Mouse (Mus musculus) Patski (cell line): Measurements from ENCODE around the gene Cdc42se1. TPM values are rescaled to one million over a fixed set of nuclear protein-coding genes. Genes with fewer than 3 reads are reported as not detected.

Experiments
- ATAC-seq: fragments of 100-300 bp; one replicate; pipeline ENCODE4 v1.8.0; 2021
- CTCF ChIA-PET: fragments of 350-600 bp; sonication (Branson Sonifier 250); formaldehyde crosslinking; loops from one replicate; lab custom pipeline; 2022; ENCODE audit warnings: inconsistent platforms; lab: Charles Lee
- POLR2A ChIA-PET: fragments of 350-600 bp; sonication (Branson Sonifier 250); formaldehyde crosslinking; loops from one replicate; lab custom pipeline; 2022; ENCODE audit warnings: antibody characterized with exemption, inconsistent platforms; lab: Charles Lee
- DNase-seq: peaks from one replicate; pipeline ENCODE4 v3.0.0-alpha.2; 2011; ENCODE audit warnings: low read depth, low spot score
- H3K27me3 ChIP-seq: fragments of 371-371 bp; one replicate; pipeline ENCODE4 v1.5.1; 2021
- CTCF ChIP-seq: fragments of 100-300 bp; IDR thresholded peaks from one replicate; pipeline ENCODE4 v1.5.1; 2021
- in situ Hi-C: fragments of 300-500 bp; cut with MboI; formaldehyde crosslinking; loops from 3 replicates; pipeline ENCODE4 v1.11.1; 2018; ENCODE audit warnings: low pct_unique_long_range_greater_than_20kb, mixed read lengths
- polyA plus RNA-seq: library from polyadenylated mRNA; unstranded; gene quantifications from one replicate; pipeline ENCODE4 v1.2.3, GENCODE M21; 2021

Gene Cdc42se1
- polyA plus RNA-seq, 1 experiment from 2014 or later = 165 TPM

GRCm38 (mm10) chr3:95280747-95281146, 52.2 kb downstream of the Cdc42se1 start:
- H3K27me3 ChIP-seq = no peaks in the 10 kb centered on the region
- in situ Hi-C loops = no loop called here
- no peak for ATAC-seq
- ChIA-PET POLR2A (interaction anchor here (0.6 to 3.8 kb wide), 7 partner anchors 12 to 145 kb away, joined by 3 to 23 read pairs (median 5); partner anchors contain the start of gene Mllt11), CTCF (interaction anchor here (0.6 to 1.0 kb wide), 5 partner anchors 12 to 69 kb away, joined by 3 to 4 read pairs (median 3); partner anchors contain the start of gene Gabpb2)
- no peak for TF ChIP-seq CTCF
- DNase-seq = no peak

GRCm38 (mm10) chr3:95281216-95282126, 52.9 kb downstream of the Cdc42se1 start, which contains the start of the genes Mindy1 and Prune1:
Gene Mindy1, plus strand, starts transcription at chr3:95281345.
Gene Prune1, minus strand, starts transcription at chr3:95282076.
- H3K27me3 ChIP-seq = no peaks in the 10 kb centered on the region
- ChIA-PET CTCF (interaction anchor here (0.6 to 0.9 kb wide), 3 partner anchors 13 to 69 kb away, joined by 3 read pairs; no protein-coding TSS in a partner anchor), POLR2A (interaction anchor here (0.6 to 3.8 kb wide), 10 partner anchors 9 to 154 kb away, joined by 3 to 23 read pairs (median 5); partner anchors contain the start of gene Mllt11)
- ATAC-seq (peak; percentile 57), DNase-seq (peak; percentile 95)
- in situ Hi-C loops = no loop called here
- no peak for TF ChIP-seq CTCF

DNA sequence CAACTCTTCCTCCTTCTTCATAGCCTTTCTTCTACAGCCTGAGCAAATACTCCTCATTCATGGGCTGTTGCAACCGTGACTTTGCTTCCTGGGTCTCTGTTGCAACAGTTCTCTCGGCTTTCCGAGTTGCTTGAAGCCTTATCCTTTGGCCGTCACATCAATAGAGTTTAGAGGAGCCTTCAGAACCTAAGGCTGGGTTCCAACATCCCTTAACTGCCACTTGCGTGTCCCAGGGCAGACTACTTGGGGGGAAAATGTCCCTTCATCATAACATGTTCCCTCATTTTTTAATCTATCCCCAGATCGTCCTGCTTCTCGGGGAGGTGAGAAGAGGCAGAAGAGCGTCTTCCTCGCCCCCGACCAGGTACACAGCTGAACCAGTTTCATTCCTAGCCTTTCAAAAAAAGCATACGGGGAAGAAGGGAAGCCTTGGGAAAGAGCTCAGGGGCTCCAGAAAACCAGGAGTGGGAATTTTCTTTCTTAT, 53.9 kb downstream of the Cdc42se1 start:
- no peaks in the 10 kb centered on the region for H3K27me3 ChIP-seq
- no peak for DNase-seq
- in situ Hi-C loops = no loop called here
- ChIA-PET CTCF (interaction anchor here (1.3 to 2.9 kb wide), 3 partner anchors 12 to 30 kb away, joined by 3 to 20 read pairs (median 5); no protein-coding TSS in a partner anchor), POLR2A (interaction anchor here (1.1 to 3.8 kb wide), 8 partner anchors 8 to 52 kb away, joined by 3 to 23 read pairs (median 6); partner anchors contain the start of genes Cers2 and Mllt11)
- no peak for TF ChIP-seq CTCF
- peak; percentile 10 for ATAC-seq

DNA sequence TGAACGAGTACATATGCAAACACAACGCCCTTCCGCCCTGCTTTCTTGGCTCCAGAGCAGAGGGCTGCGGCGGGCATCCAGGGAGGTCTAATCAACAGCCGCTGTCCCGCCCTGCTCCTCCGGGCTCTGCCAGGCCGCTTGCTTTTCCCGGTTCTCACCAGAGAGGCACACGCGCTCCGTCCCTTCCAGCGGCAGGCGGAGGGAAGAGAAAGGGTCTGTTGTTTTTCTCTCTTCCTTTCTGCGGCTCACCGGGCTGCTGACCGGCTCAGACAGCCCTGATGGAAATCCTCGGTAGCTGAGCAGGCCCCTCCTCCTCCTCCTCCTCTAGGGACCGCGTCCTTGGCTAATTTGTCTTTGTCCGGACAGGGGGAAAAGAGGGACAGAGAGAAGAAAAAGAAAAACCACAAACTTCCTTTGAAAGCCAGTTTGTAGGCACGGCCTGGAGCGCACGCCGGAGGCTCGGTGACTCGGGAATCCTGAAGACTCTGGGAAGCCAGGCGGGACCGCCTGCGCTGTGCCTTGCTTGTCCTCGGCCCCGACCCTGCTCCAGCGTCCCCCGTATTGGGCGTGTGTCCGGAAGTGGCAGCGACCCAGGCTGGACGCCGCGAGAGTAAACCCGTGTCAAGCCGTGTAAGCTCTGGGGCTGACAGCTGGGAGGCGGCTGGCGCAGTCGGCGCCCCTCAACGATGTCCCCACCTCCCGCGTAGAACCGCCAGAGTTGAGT, 54.5 kb downstream of the Cdc42se1 start:
- ATAC-seq (peak; percentile 81), DNase-seq (peak; percentile 60)
- no peak for TF ChIP-seq CTCF
- ChIA-PET CTCF (interaction anchor here (1.3 to 2.9 kb wide), 3 partner anchors 11 to 29 kb away, joined by 3 to 20 read pairs (median 5); no protein-coding TSS in a partner anchor), POLR2A (interaction anchor here (1.1 to 3.8 kb wide), 7 partner anchors 8 to 52 kb away, joined by 3 to 23 read pairs (median 6); partner anchors contain the start of genes Cers2 and Mllt11)
- in situ Hi-C loops = no loop called here
- no peaks in the 10 kb centered on the region for H3K27me3 ChIP-seq

GRCm38 (mm10) chr3:95283589-95283941, 55.0 kb downstream of the Cdc42se1 start:
- DNase-seq = no peak
- TF ChIP-seq CTCF = no peak
- CTCF ChIA-PET = interaction anchor here (1.2 to 2.9 kb wide), 4 partner anchors 8 to 29 kb away, joined by 3 to 20 read pairs (median 4); no protein-coding TSS in a partner anchor
- ATAC-seq = no peak
- in situ Hi-C loops = no loop called here
- no peaks in the 10 kb centered on the region for H3K27me3 ChIP-seq
- POLR2A ChIA-PET = interaction anchor here (1.1 to 3.8 kb wide), 5 partner anchors 11 to 53 kb away, joined by 4 to 23 read pairs (median 8); partner anchors contain the start of genes Cers2 and Mllt11

DNA sequence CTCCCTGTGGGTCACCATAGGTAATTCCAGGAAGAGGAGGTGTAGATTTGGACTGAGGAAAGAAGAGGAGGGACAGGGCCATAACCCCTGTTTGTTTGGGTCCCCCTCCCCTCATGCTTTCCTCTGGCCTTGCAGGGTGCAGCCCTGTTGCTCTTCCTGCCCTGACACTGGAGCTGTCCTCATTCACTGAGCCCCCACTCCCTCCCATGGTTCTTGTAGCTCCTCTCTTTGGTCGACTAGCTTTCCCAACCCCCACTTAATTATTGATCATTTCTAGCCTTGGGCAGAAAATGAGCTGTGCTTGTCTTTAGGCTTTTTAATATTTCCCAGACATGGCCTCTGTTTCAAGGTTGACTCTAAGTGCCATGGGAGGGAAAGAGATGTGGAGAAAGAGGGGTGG, 55.5 kb downstream of the Cdc42se1 start:
- DNase-seq (no peak), ATAC-seq (no peak)
- ChIA-PET CTCF (interaction anchor here (0.8 to 2.9 kb wide), 4 partner anchors 9 to 72 kb away, joined by 3 to 20 read pairs (median 4); no protein-coding TSS in a partner anchor), POLR2A (interaction anchor here (0.5 to 3.8 kb wide), 4 partner anchors 9 to 176 kb away, joined by 4 to 23 read pairs (median 8); partner anchors contain the start of gene Mllt11)
- no peaks in the 10 kb centered on the region for H3K27me3 ChIP-seq
- TF ChIP-seq CTCF = no peak
- in situ Hi-C loops = no loop called here

GRCm38 (mm10) chr3:95284501-95285281, 56.2 kb downstream of the Cdc42se1 start:
- ATAC-seq (no peak), DNase-seq (no peak)
- no peak for TF ChIP-seq CTCF
- in situ Hi-C loops = no loop called here
- no peaks in the 10 kb centered on the region for H3K27me3 ChIP-seq
- ChIA-PET CTCF (interaction anchor here (0.8 to 2.9 kb wide), 5 partner anchors 9 to 73 kb away, joined by 3 to 20 read pairs (median 3); no protein-coding TSS in a partner anchor), POLR2A (interaction anchor here (0.5 to 2.4 kb wide), 4 partner anchors 8 to 630 kb away, joined by 3 to 13 read pairs (median 4); no protein-coding TSS in a partner anchor)

GRCm38 (mm10) chr3:95285390-95285789, 56.9 kb downstream of the Cdc42se1 start:
- CTCF ChIA-PET = interaction anchor here (0.8 to 1.6 kb wide), 2 partner anchors 26 to 32 kb away, joined by 3 to 4 read pairs; no protein-coding TSS in a partner anchor
- POLR2A ChIA-PET = interaction anchor here (0.6 kb wide), 1 partner anchor 629 kb away, joined by 3 read pairs; no protein-coding TSS in a partner anchor
- in situ Hi-C loops = no loop called here
- DNase-seq = no peak
- H3K27me3 ChIP-seq = no peaks in the 10 kb centered on the region
- no peak for ATAC-seq
- no peak for TF ChIP-seq CTCF

Other genes starting within 250 kb of the Cdc42se1 start
- gene Zfp687, start 213.3 kb upstream of the Cdc42se1 start, polyA plus RNA-seq = 66.7 TPM
- 355 TPM for gene Psmd4, start 186.1 kb upstream of the Cdc42se1 start, polyA plus RNA-seq
- 94.1 TPM for gene Pip5k1a, start 121.8 kb upstream of the Cdc42se1 start, polyA plus RNA-seq
- 120 TPM for gene Vps72, start 117.7 kb upstream of the Cdc42se1 start, polyA plus RNA-seq
- 0.44 TPM for gene Tmod4, start 104.3 kb upstream of the Cdc42se1 start, polyA plus RNA-seq
- gene Scnm1, start 94.7 kb upstream of the Cdc42se1 start, polyA plus RNA-seq = 54.6 TPM
- gene Lysmd1, start 94.6 kb upstream of the Cdc42se1 start, polyA plus RNA-seq = 16.6 TPM
- gene Tnfaip8l2, start 86.4 kb upstream of the Cdc42se1 start, polyA plus RNA-seq = 0.63 TPM
- gene Sema6c, start 68.3 kb upstream of the Cdc42se1 start, polyA plus RNA-seq = 17.0 TPM
- 25.8 TPM for gene Gabpb2, start 10.8 kb upstream of the Cdc42se1 start, polyA plus RNA-seq
- gene Mllt11, start 3.4 kb downstream of the Cdc42se1 start, polyA plus RNA-seq = 65.8 TPM
- gene Gm128, start 12.9 kb downstream of the Cdc42se1 start, polyA plus RNA-seq = 0.06 TPM
- 0.24 TPM for gene Bnipl, start 22.5 kb downstream of the Cdc42se1 start, polyA plus RNA-seq
- gene Mindy1, start 52.6 kb downstream of the Cdc42se1 start, polyA plus RNA-seq = 80.5 TPM
- gene Prune1, start 53.3 kb downstream of the Cdc42se1 start, polyA plus RNA-seq = 42.2 TPM
- gene Anxa9, start 78.4 kb downstream of the Cdc42se1 start, polyA plus RNA-seq = 7.1 TPM
- gene Cers2, start 86.1 kb downstream of the Cdc42se1 start, polyA plus RNA-seq = 366 TPM
- gene Setdb1, start 128.5 kb downstream of the Cdc42se1 start, polyA plus RNA-seq = 58.6 TPM
- not detected for gene 4930558C23Rik, start 174.1 kb downstream of the Cdc42se1 start, polyA plus RNA-seq
- 54.8 TPM for gene Arnt, start 205.7 kb downstream of the Cdc42se1 start, polyA plus RNA-seq